Mouse (Mus musculus) hematopoietic stem cell, adult 5-6 weeks (primary cell): ENCODE measurements around the gene Olfr523. TPM values are rescaled to one million over a fixed set of nuclear protein-coding genes. Genes with fewer than 3 reads are reported as not detected.

Experiments used
- ATAC-seq, 2 experiments: fragments of 125-278 bp in 1 of 2; replicated peaks in 1 of 2; 2 replicates each; pipeline ENCODE4 v1.8.0; 2016 to 2017; ENCODE audit warnings: inconsistent platforms in 2 of 2, mild to moderate bottlenecking in 2 of 2, moderate number of reproducible peaks in 2 of 2, low read depth in 1 of 2, moderate TSS enrichment in 1 of 2; ENCODE audit not compliant: low FRiP score in 2 of 2, poor library complexity in 2 of 2, severe bottlenecking in 2 of 2, insufficient read depth in 1 of 2, low TSS enrichment in 1 of 2
- total RNA-seq: library from RNA; stranded (forward); fragments of 172-1452, 232-1000 nt; gene quantifications from 2 replicates; pipeline ENCODE4 v1.2.3, GENCODE M21; 2017

The Olfr523 gene
- total RNA-seq: not detected in 2 replicates

DNA sequence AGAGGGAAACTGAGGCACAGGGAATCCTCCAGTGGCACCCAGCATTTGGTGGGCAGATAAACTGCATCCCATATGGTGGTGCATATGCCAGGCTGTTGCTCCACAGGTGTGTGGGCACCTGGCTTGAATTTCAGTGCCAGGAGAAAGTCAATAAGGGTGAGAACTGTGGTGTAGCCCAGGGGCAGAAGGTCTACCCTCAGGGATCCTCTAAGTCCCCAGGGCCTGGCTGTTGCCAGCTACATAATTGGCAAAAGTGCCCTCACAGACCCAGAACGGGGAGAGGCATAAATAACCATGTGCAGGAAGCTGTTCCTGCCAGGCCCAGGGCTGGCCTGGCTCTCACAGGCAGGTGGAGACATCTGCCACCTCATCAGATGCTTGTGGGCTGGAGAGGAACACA is at the start of gene Olfr523:
TSS of gene Olfr523 (plus strand) at position 282 of the 400 bp plus-strand sequence.
- ATAC-seq: no peak

DNA sequence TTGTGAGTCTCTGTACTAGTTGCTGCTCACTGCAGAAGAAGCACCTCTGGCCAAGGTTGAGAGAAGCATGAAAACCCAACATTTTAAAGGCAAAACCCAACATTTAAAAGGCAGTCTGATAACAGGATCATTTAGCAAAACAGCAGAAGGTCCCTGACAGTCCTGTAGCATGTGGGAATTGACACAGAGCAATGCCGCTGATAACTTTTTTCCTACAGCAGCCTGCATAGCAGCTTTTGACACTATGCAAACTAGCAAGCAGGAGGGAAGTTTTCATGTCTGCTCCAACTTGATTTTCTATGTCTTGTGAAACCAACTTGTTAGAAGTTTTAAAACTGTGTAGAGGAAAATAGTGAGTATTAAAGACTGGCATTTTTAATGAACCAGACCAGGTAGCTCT is 48.6 kb upstream of the Olfr523 start:
- no peak for ATAC-seq

DNA sequence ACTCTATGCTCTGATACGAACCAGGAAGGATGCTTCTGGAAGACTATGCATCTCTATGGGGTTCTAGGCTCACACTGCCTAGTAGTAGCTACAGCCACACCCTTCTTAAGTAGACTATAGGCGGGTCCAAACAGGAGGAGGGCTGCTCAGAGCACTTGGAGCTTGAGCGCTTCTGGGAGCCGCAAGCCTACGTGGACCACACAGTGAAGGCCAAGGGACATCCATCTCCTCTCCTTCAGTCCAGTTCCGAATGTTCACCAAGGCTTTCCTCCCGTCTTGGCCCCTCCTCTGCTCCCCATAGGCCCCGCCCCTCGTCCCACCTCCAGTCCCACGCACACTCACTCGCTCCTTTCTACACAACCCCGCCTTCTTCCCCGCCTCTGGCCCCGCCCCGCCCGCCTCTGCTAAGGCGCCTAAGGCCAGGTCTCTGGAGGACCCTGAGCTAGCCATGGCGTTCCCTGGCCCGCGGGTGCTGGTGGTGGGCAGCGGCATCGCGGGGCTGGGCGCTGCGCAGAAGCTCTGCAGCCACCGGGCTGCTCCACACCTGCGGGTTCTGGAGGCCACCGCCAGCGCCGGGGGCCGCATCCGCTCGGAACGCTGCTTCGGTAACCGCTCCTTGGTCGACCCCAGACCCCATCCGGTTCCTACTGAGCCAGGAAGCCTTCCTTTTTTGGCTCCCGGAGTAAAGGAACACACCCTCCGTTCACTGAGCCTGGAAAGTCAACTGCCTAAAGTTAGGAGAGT is 47.6 kb upstream of the Olfr523 start:
- peak; percentile 95 to 96 for ATAC-seq

DNA sequence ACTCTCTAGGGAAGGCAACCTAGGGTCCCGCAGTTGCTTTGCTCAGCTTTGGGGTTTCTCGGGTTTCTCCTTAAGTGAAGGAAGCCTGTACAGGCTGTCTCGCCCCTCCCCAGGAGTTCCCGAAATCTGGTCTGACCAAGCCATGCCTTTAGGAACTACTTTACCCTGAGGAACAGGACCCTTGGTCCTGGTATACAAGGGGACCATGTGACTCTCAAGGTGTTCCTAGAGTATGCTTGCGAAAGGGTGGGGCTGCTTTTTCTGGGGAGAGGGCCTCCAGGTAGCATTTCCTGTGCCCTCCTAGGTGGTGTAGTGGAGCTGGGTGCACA is 47.0 kb upstream of the Olfr523 start:
- no peak for ATAC-seq

DNA sequence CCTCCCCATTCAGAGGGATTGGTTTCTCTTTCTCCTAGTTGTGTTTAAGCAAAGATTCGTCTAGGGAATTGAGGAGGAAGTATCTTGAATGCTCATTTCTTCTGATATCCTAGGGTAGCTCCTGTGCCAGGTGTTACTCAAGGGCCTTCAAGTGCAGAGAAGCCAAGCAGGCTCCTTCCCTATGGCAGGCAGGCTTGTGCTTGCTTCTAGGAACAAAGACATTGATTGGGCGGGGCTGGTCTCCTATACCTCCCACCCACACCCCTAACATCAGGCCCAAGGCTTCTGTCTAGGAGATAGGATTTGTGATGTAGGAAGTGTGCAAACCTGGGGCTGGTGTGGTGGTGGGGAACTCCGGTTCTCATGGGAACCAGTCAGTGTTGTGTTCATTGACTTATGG is 46.1 kb upstream of the Olfr523 start:
- no peak for ATAC-seq

DNA sequence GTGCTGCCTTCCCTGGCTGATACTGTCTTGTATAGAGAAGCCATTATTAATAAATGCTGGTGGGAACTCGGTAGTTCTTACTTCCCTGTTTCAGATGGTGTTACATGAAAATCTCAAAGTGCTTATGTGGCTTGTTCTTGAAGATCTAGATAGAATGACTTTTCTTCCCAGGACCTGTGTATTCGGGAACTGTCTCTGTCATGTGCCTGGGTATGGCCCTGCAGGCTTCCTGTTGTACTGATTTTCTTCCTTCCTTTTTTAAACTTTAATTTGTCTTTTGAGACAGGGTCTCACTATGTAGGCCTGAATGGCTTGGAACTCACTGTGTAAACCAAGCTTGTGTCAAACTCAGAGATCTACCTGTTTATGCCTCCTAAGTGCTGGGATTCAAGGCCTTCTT is 45.1 kb upstream of the Olfr523 start:
- no peak for ATAC-seq

- peak; percentile 71 to 72 for ATAC-seq
These were observed 40.8 kb upstream of the Olfr523 start for GRCm38 (mm10) chr7:140132184-140132583.

DNA sequence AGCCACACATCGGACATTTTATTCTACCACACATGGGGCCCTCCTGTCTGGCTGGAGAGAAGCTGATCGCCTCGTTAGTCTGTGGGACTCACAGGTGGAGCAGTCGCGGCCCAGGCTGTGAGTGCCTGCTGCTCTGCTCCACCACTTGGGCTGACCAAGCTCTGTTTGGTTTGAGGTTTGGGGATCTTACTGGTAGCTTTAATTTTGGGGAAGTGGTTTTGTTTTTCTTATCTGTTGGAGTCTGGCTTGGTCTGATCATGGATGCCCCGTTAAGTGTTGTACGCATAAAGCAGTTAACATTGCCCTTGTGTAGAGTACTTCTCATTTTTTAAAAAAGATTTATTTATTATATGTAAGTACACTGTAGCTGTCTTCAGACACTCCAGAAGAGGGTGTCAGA is 39.0 kb upstream of the Olfr523 start:
- peak; percentile 67 to 74 for ATAC-seq

GRCm38 (mm10) chr7:140135106-140135770 is 37.8 kb upstream of the Olfr523 start:
- ATAC-seq: no peak

DNA sequence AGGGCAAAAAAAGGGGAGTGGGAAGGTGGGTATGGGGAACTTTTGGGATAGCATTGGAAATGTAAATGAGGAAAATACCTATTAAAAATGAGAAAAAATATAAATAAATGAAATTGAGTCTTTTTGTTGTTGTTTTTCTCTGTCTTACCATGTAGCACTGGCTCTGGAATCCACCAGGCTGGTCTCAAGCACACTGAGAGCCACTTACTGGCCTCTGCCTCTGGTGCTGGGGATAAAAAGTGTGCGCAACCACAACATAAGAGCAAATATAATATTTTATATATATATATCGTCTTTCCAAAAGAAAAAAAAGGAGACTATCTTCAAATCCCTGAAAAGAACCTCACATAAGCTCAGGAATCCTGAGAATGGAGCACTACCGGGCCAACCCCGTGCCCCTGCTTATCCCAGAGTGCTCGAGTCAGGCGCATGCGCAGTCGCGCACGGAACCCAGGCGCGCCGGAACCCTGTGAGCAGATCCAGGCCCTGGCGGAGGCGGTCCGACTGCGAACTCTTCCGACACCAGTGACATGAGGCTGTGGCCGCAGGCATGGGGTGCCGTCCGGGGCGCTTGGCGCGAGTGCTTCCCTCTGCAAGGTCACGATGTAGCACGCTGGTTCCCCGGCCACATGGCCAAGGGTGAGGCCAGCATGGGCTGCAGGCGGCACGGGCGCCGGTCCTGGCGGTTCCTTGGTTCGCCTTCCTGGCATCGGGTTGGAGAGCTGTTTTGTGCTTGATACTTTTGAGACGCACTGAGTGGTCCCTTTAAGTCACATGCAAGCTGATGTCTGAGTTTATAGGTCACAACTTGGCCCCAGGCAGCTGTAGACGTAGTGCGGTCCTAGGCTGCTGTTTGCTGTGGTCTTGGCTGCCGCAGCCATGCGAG is 35.6 kb upstream of the Olfr523 start, which contains the start of gene Mtg1:
TSS of gene Mtg1 (plus strand) at position 430 of the 886 bp plus-strand sequence.
- peak; percentile 69 to 80 for ATAC-seq

DNA sequence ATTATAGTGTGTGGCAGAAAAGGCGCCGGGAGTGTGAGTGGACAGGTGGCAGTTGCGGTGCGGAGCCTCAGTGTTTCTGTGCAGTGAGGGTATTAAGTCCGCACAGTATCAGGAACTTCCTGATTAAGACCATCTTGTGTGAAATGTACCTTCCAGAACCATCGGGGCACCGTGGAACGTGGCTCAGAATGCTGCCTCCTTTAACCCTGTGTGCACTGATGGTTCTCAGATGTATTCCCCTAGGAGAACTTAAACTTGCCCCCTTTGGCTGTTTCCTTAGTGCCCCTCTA is 35.1 kb upstream of the Olfr523 start:
- no peak for ATAC-seq

DNA sequence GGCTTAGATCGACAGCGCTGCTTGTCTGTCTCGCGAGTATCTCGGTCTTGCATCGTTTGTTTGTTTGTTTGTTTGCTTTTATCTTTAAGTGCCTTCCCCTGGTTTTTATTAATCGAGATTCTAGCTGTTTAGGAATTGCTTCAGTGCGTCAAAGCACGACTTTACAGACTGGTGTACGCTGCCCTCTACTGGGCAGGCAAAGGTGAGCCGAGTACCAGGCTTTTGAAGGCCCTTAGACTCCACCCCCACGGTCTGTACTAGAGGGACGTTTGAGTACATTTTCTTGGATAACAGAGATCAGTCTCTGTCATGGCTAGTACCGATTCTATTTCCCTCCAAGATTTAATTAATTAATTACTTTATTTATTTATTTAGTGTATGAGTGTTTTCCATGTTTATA is 31.7 kb upstream of the Olfr523 start:
- ATAC-seq: peak; percentile 63 to 65

- no peak for ATAC-seq
These were observed 28.5 kb upstream of the Olfr523 start for GRCm38 (mm10) chr7:140144550-140144949.

- peak; percentile 29 to 40; a peak in 2 of 4 replicates for ATAC-seq
These were observed 19.6 kb upstream of the Olfr523 start for GRCm38 (mm10) chr7:140153383-140153782.

DNA sequence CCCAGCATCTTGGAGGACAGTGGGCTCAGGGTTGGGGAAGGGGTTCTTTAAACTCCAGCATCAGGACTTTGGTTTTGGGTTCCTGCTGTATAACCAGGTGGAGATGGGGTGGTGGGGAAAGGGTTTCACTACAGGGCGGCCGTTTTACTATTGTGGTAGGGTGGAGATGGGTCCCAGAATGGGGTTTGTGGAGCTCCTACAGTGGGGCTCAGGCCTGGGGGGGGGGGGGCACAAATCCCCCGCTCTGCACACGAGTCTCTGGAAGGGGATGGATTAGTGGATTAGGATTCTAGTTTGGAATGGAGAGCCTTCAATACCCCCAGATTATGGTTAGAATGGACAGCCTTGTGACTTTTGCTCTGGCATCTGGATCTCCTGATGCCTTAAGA is 19.2 kb upstream of the Olfr523 start:
- ATAC-seq: no peak

- no peak for ATAC-seq
These were observed 18.6 kb upstream of the Olfr523 start, which contains the start of gene Sprn for GRCm38 (mm10) chr7:140154218-140154927. Gene Sprn, minus strand, starts transcription at chr7:140154877.

DNA sequence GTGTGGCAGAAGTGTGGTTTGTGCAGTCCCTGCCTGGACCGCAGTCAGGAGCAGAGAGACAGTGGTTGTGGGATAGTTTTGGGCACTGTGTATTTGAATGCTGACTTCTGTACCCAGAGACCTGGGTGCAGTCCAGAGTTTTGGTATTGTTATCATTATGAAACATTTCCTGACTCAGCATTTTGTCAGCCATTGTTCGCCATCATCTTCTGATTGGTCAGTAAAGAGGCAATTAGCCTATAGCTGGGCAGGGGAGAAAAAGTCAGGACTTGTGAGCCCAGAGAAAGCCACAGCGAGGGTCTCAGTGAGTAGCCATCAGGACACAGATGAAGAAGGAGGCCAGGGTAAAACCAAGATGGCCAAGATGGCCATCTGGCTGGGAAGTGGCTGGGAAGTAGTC is 12.7 kb upstream of the Olfr523 start:
- ATAC-seq: no peak

DNA sequence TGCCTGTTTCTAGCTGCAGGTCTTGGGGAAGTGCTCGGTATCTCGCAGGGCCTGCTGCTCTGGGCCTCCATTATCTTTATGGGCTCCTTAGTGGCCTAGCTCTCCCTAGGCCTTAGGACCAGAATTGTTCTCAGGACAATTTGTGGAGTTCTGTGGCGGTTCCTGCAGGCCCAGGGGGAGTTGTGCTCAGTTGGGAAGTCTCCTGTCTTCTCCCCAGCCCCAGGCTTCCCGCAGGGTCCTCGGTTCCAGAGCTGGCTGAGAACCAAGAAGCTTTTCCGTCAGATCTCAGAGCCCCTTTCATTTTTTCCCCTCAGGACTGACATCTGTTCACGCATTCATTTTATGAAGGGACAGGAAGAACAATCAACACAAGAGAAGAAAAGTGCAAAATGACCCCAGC is 8.4 kb upstream of the Olfr523 start, which contains the start of gene Olfr522:
TSS of gene Olfr522 (minus strand) at position 101 of the 400 bp plus-strand sequence.
- ATAC-seq: no peak
